Mouse (Mus musculus) cerebellum, adult 2 months (tissue): ENCODE measurements around the gene I0C0044D17Rik.

Experiments used
- CTCF ChIP-seq: fragments of 200-500 bp; IDR thresholded peaks from 2 replicates; pipeline ENCODE4 v1.5.1; 2011; ENCODE audit warnings: low read depth, mild to moderate bottlenecking, control low read depth, low read length, moderate library complexity, borderline replicate concordance; ENCODE audit not compliant: insufficient read depth
- POLR2A ChIP-seq: fragments of 200-500 bp; IDR thresholded peaks from 2 replicates; pipeline ENCODE4 v1.6.1; 2011; ENCODE audit warnings: low read length, control low read depth, borderline replicate concordance; ENCODE audit not compliant: insufficient read depth

DNA sequence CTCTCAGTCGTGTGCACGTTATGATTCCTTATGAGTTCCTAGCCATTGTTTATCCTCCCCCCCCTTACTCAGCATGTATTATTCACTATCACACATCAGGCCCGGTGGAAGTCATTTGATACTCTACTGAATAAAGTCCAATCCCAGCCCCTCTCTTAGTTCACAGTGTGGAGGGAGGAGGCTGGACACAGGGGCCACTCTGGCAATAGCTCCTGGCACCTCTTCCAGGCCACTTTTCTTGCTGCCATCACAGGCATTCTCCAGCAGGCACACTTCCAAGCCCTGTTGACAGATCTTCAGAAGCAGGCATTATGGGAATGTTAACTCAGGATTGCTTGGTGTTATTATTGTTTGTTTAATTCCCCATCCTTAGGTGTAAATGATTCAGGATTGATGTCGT is 11.1 kb upstream of the I0C0044D17Rik start:
- TF ChIP-seq POLR2A (no peak), CTCF (no peak)
